Mouse (Mus musculus) megakaryocyte, embryonic 14.5 days (primary cell): ENCODE measurements around the gene Hist1h4h.

Source experiments
- FLI1 ChIP-seq: IDR thresholded peaks from 2 replicates; pipeline ENCODE4 v1.6.1; 2012; ENCODE audit warnings: low read length, inconsistent platforms, mixed read lengths
- GATA1 ChIP-seq: IDR thresholded peaks from 3 replicates; pipeline ENCODE4 v1.6.1; 2012; ENCODE audit warnings: mixed read lengths, low read length, inconsistent platforms, borderline replicate concordance

GRCm38 (mm10) chr13:23501511-23501910 is 29.3 kb upstream of the Hist1h4h start:
- TF ChIP-seq GATA1 (no peak), FLI1 (no peak)
